Mouse (Mus musculus) skeletal muscle tissue, postnatal 0 days (tissue): Measurements from ENCODE around the gene Olfr710. TPM values are rescaled to one million over a fixed set of nuclear protein-coding genes. Genes with fewer than 3 reads are reported as not detected.

ENCODE experiments used
- polyA plus RNA-seq: library from polyadenylated mRNA; unstranded; fragments of >200 nt; fragmentation: Nextera tagmentation; extraction: Ambion mirVana; gene quantifications from 2 replicates; pipeline ENCODE4 v1.2.1, GENCODE M21; 2015

Gene Olfr710
- polyA plus RNA-seq = not detected in 2 replicates

DNA sequence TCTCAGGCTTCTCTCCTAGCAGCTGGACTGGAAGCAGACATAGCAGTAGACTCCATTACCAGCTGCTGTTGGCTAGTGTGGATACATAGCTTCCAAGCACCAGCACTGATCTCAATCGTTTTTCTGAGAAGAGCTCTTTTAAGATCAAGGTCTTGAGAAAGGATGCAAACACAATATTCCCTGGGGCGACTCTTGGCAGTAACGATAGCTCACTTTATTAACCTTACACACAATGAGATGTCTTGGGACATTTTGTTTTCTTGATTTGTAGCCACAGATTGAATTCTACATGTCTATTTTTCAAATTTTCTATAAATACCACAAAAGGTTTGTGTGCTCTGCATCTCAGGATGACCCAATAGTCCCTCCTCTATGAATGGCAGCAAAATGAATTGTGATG, at the start of gene Olfr710:
Gene Olfr710 (minus strand): TSS at position 101 of the 400 bp plus-strand sequence.

GRCm38 (mm10) chr7:106975353-106975752, 27.2 kb upstream of the Olfr710 start, which contains the start of gene Olfr711:
Gene Olfr711 (minus strand): TSS chr7:106975453.

DNA sequence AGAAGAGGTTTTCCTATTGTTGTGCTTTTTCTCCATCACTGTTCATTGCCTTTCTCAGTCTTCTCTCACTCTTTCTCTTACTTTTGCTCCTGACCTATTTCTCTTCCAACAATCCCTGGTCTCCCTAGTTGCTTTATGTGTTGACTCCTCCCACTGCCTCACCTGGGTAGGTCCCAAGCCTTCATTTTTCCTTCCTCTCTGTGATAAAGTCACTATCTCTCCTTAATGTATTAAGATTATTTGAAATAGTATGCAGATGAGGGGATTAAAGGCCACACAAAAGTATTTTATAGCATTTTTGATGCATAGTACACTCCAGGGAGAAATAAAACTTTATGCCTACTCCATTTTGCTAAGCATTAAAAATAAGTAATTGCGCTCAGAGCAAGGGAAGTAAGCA, 15.7 kb upstream of the Olfr710 start, which contains the start of gene Olfr6:
Gene Olfr6 (minus strand): TSS at position 101 of the 400 bp plus-strand sequence.

DNA sequence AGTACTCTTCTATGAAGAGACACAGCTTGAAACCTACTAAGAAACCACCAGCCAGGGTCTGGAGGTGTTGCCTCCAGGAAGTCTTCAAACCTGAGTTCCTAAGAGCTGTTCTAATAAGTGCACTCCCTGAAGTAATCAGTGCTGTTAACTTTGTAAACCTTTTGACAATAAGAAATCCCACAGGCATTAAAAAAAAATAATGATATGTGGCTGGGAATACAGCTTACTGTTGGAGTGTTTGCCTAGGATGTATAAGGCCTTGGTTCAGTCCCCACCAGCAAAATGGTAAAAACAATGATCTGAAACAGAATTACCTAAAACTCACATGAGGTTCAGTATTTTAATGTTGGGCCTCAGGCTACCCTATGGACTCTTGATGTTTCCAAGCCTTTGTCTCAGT, 16.0 kb downstream of the Olfr710 start, which contains the start of gene Olfr709-ps1:
Gene Olfr709-ps1 (minus strand): TSS at position 101 of the 400 bp plus-strand sequence.

GRCm38 (mm10) chr7:106907676-106908075, 40.4 kb downstream of the Olfr710 start, which contains the start of gene Olfr1532-ps1:
Gene Olfr1532-ps1 (plus strand): TSS chr7:106908001.

GRCm38 (mm10) chr7:106901141-106901540, 47.0 kb downstream of the Olfr710 start, which contains the start of gene Olfr707:
Gene Olfr707 (minus strand): TSS chr7:106901241.

Other genes starting within 250 kb of the Olfr710 start
- not detected in 2 replicates for gene Olfr695, start 231.9 kb downstream of the Olfr710 start, polyA plus RNA-seq
- not detected in 2 replicates for gene Olfr697, start 205.9 kb downstream of the Olfr710 start, polyA plus RNA-seq
- gene Olfr698, start 192.9 kb downstream of the Olfr710 start, polyA plus RNA-seq = not detected in 2 replicates
- not detected in 2 replicates for gene Olfr699, start 155.1 kb downstream of the Olfr710 start, polyA plus RNA-seq
- not detected in 2 replicates for gene Olfr700, start 139.5 kb downstream of the Olfr710 start, polyA plus RNA-seq
- gene Olfr701, start 134.2 kb downstream of the Olfr710 start, polyA plus RNA-seq = not detected in 2 replicates
- not detected in 2 replicates for gene Olfr702, start 114.4 kb downstream of the Olfr710 start, polyA plus RNA-seq
- not detected in 2 replicates for gene Olfr703, start 105.0 kb downstream of the Olfr710 start, polyA plus RNA-seq
- not detected in 2 replicates for gene Olfr704, start 85.1 kb downstream of the Olfr710 start, polyA plus RNA-seq
- gene Olfr705, start 71.4 kb downstream of the Olfr710 start, polyA plus RNA-seq = not detected in 2 replicates
- not detected in 2 replicates for gene Olfr706, start 60.1 kb downstream of the Olfr710 start, polyA plus RNA-seq
- gene Olfr707, start 47.1 kb downstream of the Olfr710 start, polyA plus RNA-seq = not detected in 2 replicates
- not detected in 2 replicates for gene Olfr1532-ps1, start 40.3 kb downstream of the Olfr710 start, polyA plus RNA-seq
- gene Olfr709-ps1, start 16.1 kb downstream of the Olfr710 start, polyA plus RNA-seq = not detected in 2 replicates
- not detected in 2 replicates for gene Olfr6, start 15.6 kb upstream of the Olfr710 start, polyA plus RNA-seq
- not detected in 2 replicates for gene Olfr711, start 27.1 kb upstream of the Olfr710 start, polyA plus RNA-seq
- gene Olfr2, start 57.8 kb upstream of the Olfr710 start, polyA plus RNA-seq = not detected in 2 replicates
- not detected in 2 replicates for gene Olfr713, start 82.9 kb upstream of the Olfr710 start, polyA plus RNA-seq
- gene Olfr714, start 122.7 kb upstream of the Olfr710 start, polyA plus RNA-seq = not detected in 2 replicates
- gene Olfr17, start 144.9 kb upstream of the Olfr710 start, polyA plus RNA-seq = not detected in 2 replicates
- not detected in 2 replicates for gene Olfr715b, start 162.1 kb upstream of the Olfr710 start, polyA plus RNA-seq
- not detected in 2 replicates for gene Olfr715, start 182.8 kb upstream of the Olfr710 start, polyA plus RNA-seq
- not detected in 2 replicates for gene Olfr716, start 190.0 kb upstream of the Olfr710 start, polyA plus RNA-seq
- not detected in 2 replicates for gene Nlrp14, start 218.7 kb upstream of the Olfr710 start, polyA plus RNA-seq